Mouse (Mus musculus) midbrain, embryonic 11.5 days (tissue): ENCODE results near the gene Fut1. TPM values are rescaled to one million over a fixed set of nuclear protein-coding genes. Genes with fewer than 3 reads are reported as not detected.

Experiments
- ATAC-seq: fragments of 200-750 bp; cut with Nextera tagmentation; 2 replicates; pipeline ENCODE4 v1.8.0; 2017; ENCODE audit warnings: moderate TSS enrichment, moderate library complexity; ENCODE audit not compliant: low FRiP score
- DNase-seq: peaks from one replicate; pipeline ENCODE4 v3.0.0; 2015; ENCODE audit warnings: low spot score; ENCODE audit errors: missing footprints
- H3K27ac ChIP-seq: fragments of 300-500 bp; sonication (generic); 2 replicates; pipeline ENCODE4 v1.5.1; 2014; ENCODE audit warnings: low read depth, low read length
- H3K27me3 ChIP-seq: fragments of 300-500 bp; sonication (generic); 2 replicates; pipeline ENCODE4 v1.6.1; 2014; ENCODE audit warnings: mild to moderate bottlenecking, low read length, moderate library complexity, mixed read lengths; ENCODE audit not compliant: control insufficient read depth, insufficient read depth
- H3K36me3 ChIP-seq: fragments of 300-500 bp; sonication (generic); 2 replicates; pipeline ENCODE4 v1.6.1; 2014; ENCODE audit warnings: mild to moderate bottlenecking, low read length, moderate library complexity, mixed read lengths; ENCODE audit not compliant: control insufficient read depth, insufficient read depth
- H3K4me1 ChIP-seq: fragments of 300-500 bp; sonication (generic); 2 replicates; pipeline ENCODE4 v1.6.1; 2014; ENCODE audit warnings: low read length; ENCODE audit not compliant: control insufficient read depth, insufficient read depth
- H3K4me2 ChIP-seq: fragments of 300-500 bp; sonication (generic); 2 replicates; pipeline ENCODE4 v1.6.1; 2014; ENCODE audit warnings: mild to moderate bottlenecking, moderate library complexity
- H3K4me3 ChIP-seq: fragments of 300-500 bp; sonication (generic); 2 replicates; pipeline ENCODE4 v1.5.1; 2014; ENCODE audit warnings: low read depth, low read length
- H3K9ac ChIP-seq: fragments of 300-500 bp; sonication (generic); 2 replicates; pipeline ENCODE4 v1.6.1; 2014; ENCODE audit warnings: low read length
- H3K9me3 ChIP-seq: fragments of 300-500 bp; sonication (generic); 2 replicates; pipeline ENCODE4 v1.6.1; 2016; ENCODE audit warnings: low read length; ENCODE audit not compliant: control insufficient read depth
- WGBS: fragments of 180-500 bp; shearing (Covaris S2); extraction: QIAGEN DNeasy Blood & Tissue Kit; methylation state at CpG from one replicate; pipeline ENCODE4 v1.1.7; 2014; 5-methylcytosine and 5-hydroxymethylcytosine counted together
- polyA plus RNA-seq: library from polyadenylated mRNA; unstranded; fragments of >200 nt; fragmentation: Nextera tagmentation; extraction: Ambion mirVana; gene quantifications from 2 replicates; pipeline ENCODE4 v1.2.1, GENCODE M21; 2014

Fut1 gene
- polyA plus RNA-seq, 1 experiment from 2014 or later, result not detected

DNA sequence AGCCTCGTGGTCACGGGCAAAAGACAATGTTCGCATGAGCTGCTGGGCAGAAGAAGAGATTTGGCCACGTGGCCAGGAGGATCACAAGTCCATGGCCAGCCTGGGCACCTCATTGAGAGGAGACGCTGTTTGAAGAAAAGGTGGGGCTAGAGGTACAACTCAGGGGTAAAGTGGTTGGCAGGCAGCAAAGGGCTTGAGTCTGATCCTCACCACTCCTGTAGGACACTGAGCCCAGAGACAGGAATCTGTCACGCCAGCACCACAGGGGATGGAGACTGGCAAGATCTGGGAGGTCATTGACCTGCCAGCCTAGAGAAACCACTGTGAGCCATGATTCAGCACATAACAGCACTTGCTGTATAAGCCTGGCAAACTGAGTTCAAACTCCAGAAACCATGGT is 19.6 kb upstream of the Fut1 start:
- no peak overlapping the region for H3K27ac ChIP-seq
- no peaks in the 10 kb centered on the region for H3K4me1 ChIP-seq
- no peaks in the 10 kb centered on the region for H3K36me3 ChIP-seq
- no peaks in the 10 kb centered on the region for H3K27me3 ChIP-seq
- no peak overlapping the region for H3K4me3 ChIP-seq
- H3K9ac ChIP-seq, result no peak overlapping the region
- WGBS, result 92% methylated on average over 6 of the region's 6 CpGs
- H3K9me3 ChIP-seq, result no peaks in the 10 kb centered on the region
- H3K4me2 ChIP-seq, result no peak overlapping the region
- no peak for DNase-seq
- no peak for ATAC-seq

DNA sequence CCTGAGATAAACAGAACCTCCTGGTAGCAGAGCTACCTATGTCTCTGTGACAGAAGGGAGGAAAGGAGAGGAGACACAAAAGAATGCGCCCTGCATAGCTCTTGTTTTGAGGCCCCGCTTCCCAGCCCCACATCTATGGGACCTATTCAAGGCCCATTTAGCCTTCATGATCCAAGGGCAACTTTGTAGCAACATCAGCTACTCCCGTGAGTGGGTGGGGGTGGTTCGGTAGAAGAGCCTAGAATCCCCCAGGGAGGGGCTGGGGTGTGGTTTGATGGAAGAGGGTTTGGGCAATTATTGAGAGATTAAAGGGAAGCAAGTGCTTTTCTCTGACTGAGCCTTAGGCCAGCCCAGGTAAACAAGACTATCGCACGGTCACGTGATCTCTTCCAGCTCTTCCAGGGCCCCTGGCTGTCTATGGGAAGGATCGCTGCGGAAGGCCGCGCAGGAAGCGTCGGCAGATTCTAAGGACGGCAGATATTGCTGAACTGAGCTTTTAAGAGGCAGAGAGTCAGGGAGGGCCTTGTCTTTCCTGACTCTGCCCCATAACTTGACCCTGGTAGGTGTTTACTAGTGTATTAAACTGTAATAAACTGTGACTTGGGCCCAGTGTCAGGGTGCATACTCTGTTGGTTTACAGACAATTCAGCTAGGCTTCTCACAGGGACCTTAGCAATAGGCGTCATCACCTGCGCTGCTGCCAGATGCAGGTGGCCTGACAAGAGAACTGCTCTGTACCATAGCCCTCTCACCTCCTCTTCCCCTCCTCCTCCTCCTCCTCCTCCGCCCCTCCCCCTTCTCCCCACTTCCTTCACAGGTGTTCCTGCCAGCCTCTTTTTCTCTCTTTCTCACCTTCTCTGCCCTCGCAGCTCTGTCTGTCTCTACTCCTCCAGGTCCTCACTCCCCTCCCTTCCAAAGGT is 17.9 kb upstream of the Fut1 start:
- no peaks in the 10 kb centered on the region for H3K4me1 ChIP-seq
- WGBS, result 55% methylated on average over 18 of the region's 18 CpGs
- no peaks in the 10 kb centered on the region for H3K36me3 ChIP-seq
- no peaks in the 10 kb centered on the region for H3K9me3 ChIP-seq
- no peak for ATAC-seq
- H3K4me2 ChIP-seq, result no peak overlapping the region
- H3K27ac ChIP-seq, result no peak overlapping the region
- H3K9ac ChIP-seq, result no peak overlapping the region
- no peak overlapping the region for H3K4me3 ChIP-seq
- no peak for DNase-seq
- H3K27me3 ChIP-seq, result no peaks in the 10 kb centered on the region

DNA sequence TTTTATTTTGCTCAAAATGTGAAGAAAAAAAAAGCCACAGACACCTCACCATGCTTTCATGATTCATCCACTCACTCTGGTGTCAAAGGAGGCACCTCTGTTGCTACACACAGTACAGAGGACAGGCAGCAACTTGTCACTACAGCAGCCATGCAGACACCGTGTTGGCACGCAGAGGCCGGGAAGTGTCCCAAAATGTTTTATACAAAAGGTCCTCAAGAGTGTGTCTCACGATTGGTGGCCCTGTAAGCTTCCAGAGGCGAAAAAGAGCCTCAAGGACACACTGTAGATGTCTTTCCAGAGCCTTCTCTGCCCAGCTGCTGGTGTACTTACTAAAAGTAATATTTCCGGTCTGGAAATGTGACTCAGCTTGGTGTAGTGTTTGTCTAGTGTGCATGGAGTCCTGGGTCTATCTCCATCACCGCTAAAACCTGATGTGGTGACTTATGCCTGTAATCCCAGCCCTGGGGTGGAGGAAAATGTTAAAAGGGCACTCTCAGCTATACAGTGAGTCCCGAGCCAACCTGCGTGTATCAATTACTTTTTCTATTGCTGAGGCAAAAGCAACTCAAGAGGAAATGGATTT is 11.3 kb upstream of the Fut1 start:
- no peaks in the 10 kb centered on the region for H3K36me3 ChIP-seq
- 84% methylated on average over 9 of the region's 9 CpGs for WGBS
- H3K4me2 ChIP-seq, result no peak overlapping the region
- no peaks in the 10 kb centered on the region for H3K9me3 ChIP-seq
- no peak overlapping the region for H3K27ac ChIP-seq
- DNase-seq (no peak), ATAC-seq (no peak)
- H3K4me1 ChIP-seq, result no peaks in the 10 kb centered on the region
- H3K9ac ChIP-seq, result no peak overlapping the region
- no peaks in the 10 kb centered on the region for H3K27me3 ChIP-seq
- H3K4me3 ChIP-seq, result no peak overlapping the region

- DNase-seq, result no peak
- no peak overlapping the region for H3K9ac ChIP-seq
These were observed 7.6 kb upstream of the Fut1 start for GRCm38 (mm10) chr7:45609511-45609910.

GRCm38 (mm10) chr7:45616277-45616676 is 812 bp upstream of the Fut1 start:
- DNase-seq (no peak), ATAC-seq (no peak)
- WGBS, result 24% methylated on average over 6 of the region's 6 CpGs
- H3K9me3 ChIP-seq, result no peaks in the 10 kb centered on the region
- H3K27ac ChIP-seq, result no peak overlapping the region
- H3K4me3 ChIP-seq, result no peak overlapping the region
- no peak overlapping the region for H3K9ac ChIP-seq
- H3K27me3 ChIP-seq, result peaks cover 17% of the 10 kb centered on the region
- H3K36me3 ChIP-seq, result no peaks in the 10 kb centered on the region
- H3K4me2 ChIP-seq, result no peak overlapping the region
- H3K4me1 ChIP-seq, result no peaks in the 10 kb centered on the region

More at GRCm38 (mm10) chr7:45609511-45609910, 7.6 kb upstream of the Fut1 start:
- Histone ChIP-seq H3K27ac (no peak overlapping the region), H3K36me3 (no peaks in the 10 kb centered on the region), H3K9me3 (no peaks in the 10 kb centered on the region), H3K4me2 (no peak overlapping the region), H3K4me1 (no peaks in the 10 kb centered on the region), H3K27me3 (no peaks in the 10 kb centered on the region), H3K4me3 (no peak overlapping the region)
- ATAC-seq, result no peak
- 68% methylated on average over 1 of the region's 1 CpGs for WGBS

GRCm38 (mm10) chr7:45618316-45618715 is 1.2 kb downstream of the Fut1 start:
- H3K4me2 ChIP-seq, result no peak overlapping the region
- H3K36me3 ChIP-seq, result no peaks in the 10 kb centered on the region
- H3K27ac ChIP-seq, result no peak overlapping the region
- no peak overlapping the region for H3K9ac ChIP-seq
- H3K9me3 ChIP-seq, result no peaks in the 10 kb centered on the region
- no peak overlapping the region for H3K4me3 ChIP-seq
- H3K27me3 ChIP-seq, result peaks cover 17% of the 10 kb centered on the region
- no peak for DNase-seq
- no peaks in the 10 kb centered on the region for H3K4me1 ChIP-seq
- 86% methylated on average over 5 of the region's 5 CpGs for WGBS
- ATAC-seq, result no peak

GRCm38 (mm10) chr7:45619592-45619991 is 2.5 kb downstream of the Fut1 start:
- H3K4me3 ChIP-seq, result no peak overlapping the region
- H3K36me3 ChIP-seq, result no peaks in the 10 kb centered on the region
- H3K27ac ChIP-seq, result no peak overlapping the region
- ATAC-seq (no peak), DNase-seq (no peak)
- WGBS, result 83% methylated on average over 5 of the region's 5 CpGs
- H3K9ac ChIP-seq, result no peak overlapping the region
- no peaks in the 10 kb centered on the region for H3K4me1 ChIP-seq
- no peak overlapping the region for H3K4me2 ChIP-seq
- no peaks in the 10 kb centered on the region for H3K9me3 ChIP-seq
- peaks cover 17% of the 10 kb centered on the region for H3K27me3 ChIP-seq

GRCm38 (mm10) chr7:45621443-45621842 is 4.4 kb downstream of the Fut1 start, which contains the start of gene Izumo1:
Izumo1 (plus strand) TSS chr7:45621811.
- H3K4me2 ChIP-seq, result no peak within 1 kb of the TSS; the same call in 1 of the 2 replicates
- H3K36me3 ChIP-seq, result no peaks in the 10 kb centered on the region
- H3K9me3 ChIP-seq, result no peaks in the 10 kb centered on the region
- no peak within 1 kb of the TSS for H3K4me3 ChIP-seq
- DNase-seq, result peak; percentile 90
- H3K27ac ChIP-seq, result no peak within 1 kb of the TSS
- WGBS, result 30% methylated on average over 9 of the region's 9 CpGs
- H3K4me1 ChIP-seq, result no peaks in the 10 kb centered on the region
- no peak for ATAC-seq
- H3K9ac ChIP-seq, result no peak within 1 kb of the TSS
- peaks cover 15% of the 10 kb centered on the region for H3K27me3 ChIP-seq

- H3K4me3 ChIP-seq, result no peak overlapping the region
- DNase-seq, result no peak
- no peaks in the 10 kb centered on the region; the same call in none of the 2 replicates for H3K4me1 ChIP-seq
- H3K9me3 ChIP-seq, result no peaks in the 10 kb centered on the region
- no peak overlapping the region for H3K9ac ChIP-seq
- no peaks in the 10 kb centered on the region for H3K36me3 ChIP-seq
- ATAC-seq, result no peak
- H3K27ac ChIP-seq, result no peak overlapping the region
- 91% methylated on average over 11 of the region's 11 CpGs for WGBS
- H3K27me3 ChIP-seq, result peaks cover 16% of the 10 kb centered on the region
- no peak overlapping the region for H3K4me2 ChIP-seq
These were observed 6.4 kb downstream of the Fut1 start for GRCm38 (mm10) chr7:45623507-45623906.
